Mouse (Mus musculus) adrenal gland, postnatal 14 days (tissue): Measurements from ENCODE around the gene Cnfn. TPM values are rescaled to one million over a fixed set of nuclear protein-coding genes. Genes with fewer than 3 reads are reported as not detected.
"Not testable (repeated sequence)": the region's sequence is repeated elsewhere in the genome, so short reads cannot be mapped to it uniquely, and the experiment has no call there.

Source experiments
- DNase-seq: peaks from one replicate; pipeline ENCODE4 v3.0.0; 2021; ENCODE audit warnings: mixed read lengths
- total RNA-seq: library from RNA; stranded (reverse); gene quantifications from 2 replicates; pipeline ENCODE4 v1.2.3, GENCODE M21; 2021

Gene Cnfn
- total RNA-seq, 1 experiment from 2014 or later = not detected

DNA sequence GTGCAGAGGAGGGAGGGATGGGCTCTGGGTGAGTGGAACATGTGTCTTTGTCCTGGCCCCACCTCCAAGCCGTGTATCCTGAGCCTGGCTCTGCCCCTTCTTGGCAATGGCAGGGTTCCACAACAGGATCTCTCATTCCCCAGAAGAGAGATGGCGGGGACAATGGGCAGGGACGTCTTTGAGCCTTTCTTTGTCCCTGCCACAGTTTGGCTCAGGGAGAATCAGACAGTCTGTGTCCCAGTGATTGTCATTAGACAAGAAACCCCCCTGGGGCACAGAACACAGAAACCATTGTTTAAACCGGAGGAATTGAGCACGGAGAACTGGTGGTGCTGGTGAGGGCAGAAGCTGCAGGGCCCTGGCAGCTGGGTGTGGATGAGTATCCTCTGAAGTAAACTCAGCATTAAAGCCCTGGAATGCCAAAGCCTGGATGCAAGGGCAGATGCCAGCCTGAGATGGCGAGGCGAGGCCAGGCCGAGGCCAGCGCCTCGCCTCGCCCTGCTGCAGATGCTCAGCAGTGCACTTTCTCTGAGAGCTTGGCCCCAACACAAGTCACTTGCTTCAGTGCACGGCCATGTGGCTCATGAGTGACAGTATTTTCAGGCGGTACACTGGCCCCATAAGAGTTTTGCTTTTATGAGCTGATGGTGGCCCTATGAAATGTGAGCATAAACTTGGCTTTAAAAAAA, 3.4 kb downstream of the Cnfn start:
- DNase-seq = no peak

GRCm38 (mm10) chr7:25363632-25364031, 5.9 kb downstream of the Cnfn start:
- no peak for DNase-seq

GRCm38 (mm10) chr7:25363151-25363550, 6.4 kb downstream of the Cnfn start:
- DNase-seq = peak; percentile 72

DNA sequence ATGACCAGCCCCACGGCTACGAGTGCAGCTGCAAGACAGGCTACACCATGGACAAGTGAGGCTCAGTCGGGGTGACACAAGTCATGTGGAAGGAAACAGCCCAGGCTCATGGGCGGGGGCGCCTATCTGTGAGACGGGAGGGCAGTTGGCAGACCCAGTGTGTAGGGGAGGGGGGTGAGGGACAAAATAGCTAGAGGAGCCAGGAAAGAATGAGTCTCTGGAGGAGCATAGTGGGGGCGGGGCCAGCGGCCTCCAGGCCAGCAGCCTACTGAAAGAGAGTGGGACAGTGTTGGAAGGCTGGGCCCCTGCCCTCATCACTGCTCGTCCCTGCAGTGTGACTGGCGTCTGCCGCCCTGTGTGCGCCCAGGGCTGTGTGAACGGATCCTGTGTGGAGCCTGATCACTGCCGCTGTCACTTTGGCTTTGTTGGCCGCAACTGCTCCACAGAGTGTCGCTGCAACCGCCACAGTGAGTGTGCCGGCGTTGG, 10.8 kb downstream of the Cnfn start:
- no peak for DNase-seq

- DNase-seq = no peak
Measured at GRCm38 (mm10) chr7:25348861-25349260, 20.7 kb downstream of the Cnfn start.

GRCm38 (mm10) chr7:25341000-25341784, 28.3 kb downstream of the Cnfn start:
- no peak for DNase-seq

DNA sequence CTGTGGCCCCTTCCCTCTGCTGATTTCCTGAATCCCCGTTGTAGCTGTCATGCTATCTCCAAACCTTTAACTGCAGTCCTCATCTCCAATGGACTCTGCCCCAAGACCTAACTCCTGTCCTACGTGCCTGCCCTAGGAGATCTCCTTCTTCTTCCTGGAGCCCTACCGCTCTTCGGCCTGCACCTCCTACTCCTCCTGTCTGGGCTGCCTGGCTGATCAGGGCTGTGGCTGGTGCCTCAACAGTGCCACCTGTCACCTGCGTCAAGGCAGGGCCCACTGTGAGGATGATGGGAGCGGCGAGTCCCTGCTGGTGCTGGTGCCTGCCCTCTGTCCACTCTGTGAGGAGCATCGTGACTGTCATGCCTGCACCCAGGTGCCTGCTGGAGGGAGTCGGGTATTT, 30.2 kb downstream of the Cnfn start:
- DNase-seq = no peak

DNA sequence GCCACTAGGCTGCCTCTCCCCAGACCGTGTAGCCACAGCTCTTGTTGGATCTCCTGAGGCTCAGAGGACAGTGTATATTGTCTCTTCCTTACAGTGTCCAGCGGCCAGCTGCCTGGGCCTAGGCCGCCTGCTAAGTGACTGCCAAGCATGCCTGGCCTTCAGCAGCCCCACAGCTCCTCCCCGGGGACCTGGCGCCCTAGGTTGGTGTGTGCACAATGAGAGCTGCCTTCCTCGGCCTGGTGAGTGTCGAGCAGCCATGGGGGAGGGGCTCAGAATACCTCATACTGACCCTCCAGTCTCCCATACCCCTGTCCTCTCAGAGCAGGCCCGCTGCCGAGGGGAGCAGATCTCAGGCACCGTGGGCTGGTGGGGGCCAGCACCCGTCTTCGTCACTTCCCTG, 35.1 kb downstream of the Cnfn start:
- DNase-seq = peak; percentile 40

DNA sequence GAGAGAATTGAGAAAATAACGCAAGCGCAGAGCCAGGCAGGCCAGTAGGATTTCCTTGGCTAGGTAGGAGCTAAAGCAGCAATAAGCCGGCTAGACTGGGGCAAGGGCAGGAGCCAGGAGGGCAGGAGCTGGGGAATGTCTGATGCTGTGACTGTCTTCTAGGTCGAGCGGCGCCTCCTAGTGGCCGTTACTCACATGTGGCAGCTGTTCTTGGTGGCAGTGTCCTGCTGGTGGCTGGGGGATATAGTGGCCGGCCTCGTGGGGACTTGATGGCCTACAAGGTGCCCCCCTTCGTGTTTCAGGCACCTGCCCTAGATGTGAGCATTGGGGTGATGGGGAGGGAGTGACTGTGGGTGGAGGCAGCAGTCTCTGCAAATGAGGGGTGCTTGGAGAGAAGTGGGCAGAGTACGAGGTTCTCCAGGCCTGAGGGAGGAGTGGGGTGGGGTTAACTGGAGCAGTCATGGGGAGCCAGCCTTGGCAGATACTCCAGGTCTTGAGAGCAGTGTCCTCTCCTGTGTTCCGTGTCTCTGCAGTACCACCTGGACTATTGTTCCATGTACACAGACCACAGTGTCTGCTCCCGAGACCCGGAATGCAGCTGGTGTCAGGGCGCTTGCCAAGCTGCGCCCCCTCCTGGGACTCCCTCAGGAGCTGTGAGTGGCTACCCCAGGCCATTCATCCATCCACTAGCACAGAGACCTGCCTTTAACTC, 35.8 kb downstream of the Cnfn start:
- peak; percentile 89 for DNase-seq

- DNase-seq = peak; percentile 34
Measured at GRCm38 (mm10) chr7:25326233-25326632, 43.3 kb downstream of the Cnfn start.

- DNase-seq = not testable (repeated sequence)
Measured at GRCm38 (mm10) chr7:25325431-25325830, 44.1 kb downstream of the Cnfn start.

- peak; percentile 83 for DNase-seq
Measured at GRCm38 (mm10) chr7:25323219-25323618, 46.3 kb downstream of the Cnfn start.

DNA sequence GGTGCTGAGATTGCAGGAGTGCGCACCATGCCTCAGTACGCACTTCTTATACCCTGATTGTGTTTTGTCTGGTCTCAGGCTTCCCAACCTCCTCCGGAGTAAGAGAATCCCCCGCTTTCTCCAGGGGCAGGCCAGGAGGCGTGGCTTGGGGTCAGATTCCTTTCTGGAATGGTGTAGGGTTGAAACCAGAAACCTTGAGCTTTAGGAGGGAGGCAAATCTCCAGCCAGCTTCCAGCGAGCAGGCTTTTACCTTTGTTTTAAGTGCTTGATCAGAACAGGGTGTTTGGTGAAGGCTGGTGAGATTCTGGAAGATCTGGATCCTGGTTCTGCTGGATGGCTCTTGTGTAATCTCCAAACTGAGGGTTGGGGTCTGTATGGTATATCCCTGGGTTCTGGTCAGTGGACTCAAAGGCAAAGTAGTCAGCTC, 47.5 kb downstream of the Cnfn start:
- peak; percentile 67 for DNase-seq

Other genes with a start within 250 kb of the Cnfn start
- gene Pou2f2, start 190.0 kb downstream of the Cnfn start, total RNA-seq = 0.96 and 5.1 TPM in 2 replicates
- 17.4 and 17.9 TPM in 2 replicates for gene Dedd2, start 149.1 kb downstream of the Cnfn start, total RNA-seq
- 9.0 and 11.6 TPM in 2 replicates for gene Zfp526, start 148.3 kb downstream of the Cnfn start, total RNA-seq
- gene Gsk3a, start 131.9 kb downstream of the Cnfn start, total RNA-seq = 96.8 and 104 TPM in 2 replicates
- 29.7 and 34.4 TPM in 2 replicates for gene Erf, start 119.0 kb downstream of the Cnfn start, total RNA-seq
- gene Cic, start 102.0 kb downstream of the Cnfn start, total RNA-seq = 115 and 127 TPM in 2 replicates
- 31.5 and 33.7 TPM in 2 replicates for gene Pafah1b3, start 71.7 kb downstream of the Cnfn start, total RNA-seq
- gene Prr19, start 68.3 kb downstream of the Cnfn start, total RNA-seq = not detected in 2 replicates
- gene Tmem145, start 63.6 kb downstream of the Cnfn start, total RNA-seq = 1.4 and 3.2 TPM in 2 replicates
- gene Megf8, start 52.6 kb downstream of the Cnfn start, total RNA-seq = 39.1 and 39.7 TPM in 2 replicates
- 400 and 439 TPM in 2 replicates for gene Lipe, start 29.0 kb upstream of the Cnfn start, total RNA-seq
- gene Cxcl17, start 43.2 kb upstream of the Cnfn start, total RNA-seq = 0.53 TPM in 1 of 2 replicates, not detected in the other
- gene Ceacam1, start 107.9 kb upstream of the Cnfn start, total RNA-seq = 16.1 and 21.2 TPM in 2 replicates
- 1.8 and 5.6 TPM in 2 replicates for gene Ceacam2, start 170.1 kb upstream of the Cnfn start, total RNA-seq
- gene Erich4, start 246.2 kb upstream of the Cnfn start, total RNA-seq = not detected in 2 replicates
- 37.4 and 43.7 TPM in 2 replicates for gene Dmac2, start 249.7 kb upstream of the Cnfn start, total RNA-seq